Comparison of ENCODE assay signal across 10 mouse cellular contexts in the genomic region with DNA sequence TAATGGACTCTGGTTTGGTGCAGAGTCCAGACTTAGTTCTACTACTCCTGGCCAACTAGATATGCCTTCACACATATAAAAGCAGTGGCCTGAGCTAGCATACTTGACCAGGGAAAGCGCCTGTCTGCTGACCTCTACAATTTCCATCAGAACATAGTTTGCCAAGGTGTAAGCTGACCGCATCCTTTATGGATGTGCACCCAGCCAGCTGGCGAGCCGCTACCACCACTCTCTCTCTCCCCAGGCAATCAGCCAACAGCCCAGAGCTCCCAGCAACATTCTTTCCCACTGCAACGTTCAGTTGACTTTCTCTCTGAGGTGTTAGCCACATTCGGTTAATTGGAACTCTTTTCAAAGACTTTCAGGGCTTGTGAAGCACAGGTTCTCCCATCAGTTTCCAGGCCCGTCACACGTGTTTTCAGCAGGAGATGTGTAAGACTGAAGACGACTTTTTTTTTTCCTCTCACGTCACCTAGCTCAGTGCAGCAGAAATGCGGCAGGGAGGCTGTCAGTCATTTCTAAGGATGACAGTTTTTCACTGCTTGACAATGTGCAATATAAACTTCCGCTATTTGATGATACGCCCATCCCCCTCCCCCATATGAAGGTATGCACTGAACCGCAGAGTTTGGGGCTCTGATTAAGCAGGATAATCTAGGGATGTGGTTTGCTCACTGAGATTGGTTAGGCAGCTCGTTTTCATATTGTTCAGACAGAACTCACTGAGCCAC.
DNase-seq lines count a peak whose midpoint lies in the region; ATAC-seq and TF ChIP-seq lines count a peak whose summit lies in the region.
"Had no signal": no experiment of that assay in that cellular context is flagged by ENCODE, and none has a peak within 500 bp of the region (broad histone marks: within the 10 kb centered on the region; RNA-seq: fewer than 3 reads in every experiment).

No protein-coding gene starts in this region.

- no peak for ATAC-seq in heart, embryonic 16.5 days (replicated peaks; ENCODE audit: extremely low read depth, insufficient read depth, low FRiP score)
- ATAC-seq in hindbrain, embryonic 14.5 days (ENCODE audit: low FRiP score): no peak
- ATAC-seq: intestine, embryonic 16.5 days had no signal

- H3K9ac ChIP-seq in heart, embryonic 16.5 days (ENCODE audit: low read length): no peak overlapping the region
- no peak overlapping the region for H3K9ac ChIP-seq in hindbrain, embryonic 14.5 days
- H3K9ac ChIP-seq: limb, embryonic 12.5 days had no signal

- no peak overlapping the region for H3K4me3 ChIP-seq in kidney, adult 2 months (ENCODE audit: insufficient read depth, low read depth, low read length)
- H3K4me3 ChIP-seq in heart, embryonic 16.5 days (ENCODE audit: low read length): no peak overlapping the region
- no peak overlapping the region for H3K4me3 ChIP-seq in hindbrain, embryonic 14.5 days (replicated peaks; ENCODE audit: low read length)
- H3K4me3 ChIP-seq: limb, embryonic 12.5 days had no signal

- no peaks in the 10 kb centered on the region for H3K9me3 ChIP-seq in heart, embryonic 16.5 days (replicated peaks; ENCODE audit: control insufficient read depth, low read length)
- H3K9me3 ChIP-seq in hindbrain, embryonic 14.5 days (ENCODE audit: control insufficient read depth, low read length): no peaks in the 10 kb centered on the region
- H3K9me3 ChIP-seq: limb, embryonic 12.5 days had no signal

- no peak for TF ChIP-seq CTCF in kidney, adult 2 months (conservative IDR thresholded peaks at IDR 0.05; ENCODE audit: insufficient read depth, insufficient read length, low read depth, low read length)

- TF ChIP-seq POLR2A in kidney, adult 2 months (IDR thresholded peaks at IDR 0.05; ENCODE audit: low read depth, low read length): no peak

- no peaks in the 10 kb centered on the region for H3K27me3 ChIP-seq in kidney, adult 2 months (replicated peaks; ENCODE audit: control insufficient read depth, insufficient read depth, low read length)
- H3K27me3 ChIP-seq in heart, embryonic 16.5 days (ENCODE audit: control insufficient read depth, insufficient read depth, low read length): 0 out of 2 replicates have a peak, but pooled peaks cover 3% of the 10 kb centered on the region
- no peaks in the 10 kb centered on the region for H3K27me3 ChIP-seq in hindbrain, embryonic 14.5 days (ENCODE audit: control insufficient read depth, insufficient read depth, low read length)

- H3K27ac ChIP-seq in kidney, adult 2 months (ENCODE audit: insufficient read depth, low read depth, low read length): no peak overlapping the region
- H3K27ac ChIP-seq in heart, embryonic 16.5 days (ENCODE audit: low read length): no peak overlapping the region
- no peak overlapping the region for H3K27ac ChIP-seq in hindbrain, embryonic 14.5 days
- H3K27ac ChIP-seq: limb, embryonic 12.5 days had no signal

- H3K36me3 ChIP-seq in kidney, adult 2 months (ENCODE audit: control insufficient read depth, insufficient read depth, low read length): no peaks in the 10 kb centered on the region
- H3K36me3 ChIP-seq in heart, embryonic 16.5 days (ENCODE audit: control insufficient read depth, insufficient read depth): no peaks in the 10 kb centered on the region
- no peaks in the 10 kb centered on the region for H3K36me3 ChIP-seq in hindbrain, embryonic 14.5 days (replicated peaks; ENCODE audit: control insufficient read depth, insufficient read depth)
- H3K36me3 ChIP-seq: limb, embryonic 12.5 days had no signal

- 46% methylated on average over 15 of the region's 15 CpGs for WGBS in kidney, adult 2 months
- WGBS in heart, embryonic 16.5 days: 44% methylated on average over 15 of the region's 15 CpGs
- 63% methylated on average over 15 of the region's 15 CpGs for WGBS in hindbrain, embryonic 14.5 days

- H3K4me1 ChIP-seq in kidney, adult 2 months (ENCODE audit: control insufficient read depth, insufficient read depth, low read length): no peaks in the 10 kb centered on the region
- H3K4me1 ChIP-seq in heart, embryonic 16.5 days (ENCODE audit: control insufficient read depth, insufficient read depth, low read length): peaks cover 4% of the 10 kb centered on the region; the same call in 1 of the 2 replicates
- H3K4me1 ChIP-seq in hindbrain, embryonic 14.5 days (replicated peaks; ENCODE audit: control insufficient read depth, insufficient read depth, low read length): peaks cover 17% of the 10 kb centered on the region; the same call in 1 of the 2 replicates

- DNase-seq in kidney, adult 2 months: peak; percentile 34
- DNase-seq in kidney, adult 11 months: no peak
- DNase-seq in CD4-positive helper T cell, adult 2 months (ENCODE audit: low read depth, low spot score): peak; percentile 50
- peak; percentile 58 for DNase-seq in NIH3T3 (ENCODE audit: low read depth)
- DNase-seq in frontal cortex, postnatal 36 days (ENCODE audit: low spot score in 2 of 2): no peak
- no peak for DNase-seq in layer of hippocampus, postnatal 10 days (ENCODE audit: low spot score in 2 of 2)
- no peak for DNase-seq in hindbrain, embryonic 14.5 days (ENCODE audit: low spot score)

- H3K4me2 ChIP-seq in heart, embryonic 16.5 days (ENCODE audit: low read depth, low read length): peak overlapping the region; percentile 27; the same call in 1 of the 2 replicates
- no peak overlapping the region for H3K4me2 ChIP-seq in hindbrain, embryonic 14.5 days (replicated peaks)
- H3K4me2 ChIP-seq: limb, embryonic 12.5 days had no signal

Comparison
In these comparisons a context has a peak if more than half of its experiments do, and no peak if none do; other contexts are left out.
1. DNase-seq: peak in kidney, adult 2 months (single experiment), CD4-positive helper T cell, adult 2 months (single experiment) and NIH3T3 (single experiment); none in kidney, adult 11 months (single experiment), frontal cortex, postnatal 36 days (0 of 2), layer of hippocampus, postnatal 10 days (0 of 2) and hindbrain, embryonic 14.5 days (single experiment).